Mouse (Mus musculus): ENCODE data around the gene Gapvd1. TPM values are rescaled to one million over a fixed set of nuclear protein-coding genes. Genes with fewer than 3 reads are reported as not detected.

Gapvd1 gene
- total RNA-seq, 2 experiments from 2014 or later: 96.5 to 102 TPM

DNA sequence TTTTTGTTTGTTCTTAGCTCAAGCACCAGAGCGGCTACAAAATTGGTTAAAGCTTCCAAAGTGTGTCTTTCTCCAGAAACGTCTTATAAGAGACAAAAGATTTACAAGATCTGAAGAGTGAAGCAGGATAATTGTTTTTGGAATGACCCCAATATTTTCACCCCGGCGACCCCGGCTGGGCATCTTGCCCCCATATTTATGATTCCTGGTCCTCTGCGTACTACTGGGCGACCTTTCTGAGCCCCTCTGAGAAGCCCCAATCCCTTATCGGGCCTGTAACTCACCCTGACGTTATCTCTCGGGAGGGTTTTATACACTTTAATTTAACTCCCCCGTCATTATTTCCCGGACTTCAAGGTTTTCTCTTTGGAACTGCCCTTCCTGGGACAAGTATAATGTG, 123.0 kb downstream of the Gapvd1 start:
- H3K27ac ChIP-seq: no peak overlapping the region
- no peak for DNase-seq (ENCODE audit: low spot score in 2 of 2)
- H3K4me3 ChIP-seq: no peak overlapping the region
- no peak for TF ChIP-seq CTCF (conservative IDR thresholded peaks at IDR 0.05)

DNA sequence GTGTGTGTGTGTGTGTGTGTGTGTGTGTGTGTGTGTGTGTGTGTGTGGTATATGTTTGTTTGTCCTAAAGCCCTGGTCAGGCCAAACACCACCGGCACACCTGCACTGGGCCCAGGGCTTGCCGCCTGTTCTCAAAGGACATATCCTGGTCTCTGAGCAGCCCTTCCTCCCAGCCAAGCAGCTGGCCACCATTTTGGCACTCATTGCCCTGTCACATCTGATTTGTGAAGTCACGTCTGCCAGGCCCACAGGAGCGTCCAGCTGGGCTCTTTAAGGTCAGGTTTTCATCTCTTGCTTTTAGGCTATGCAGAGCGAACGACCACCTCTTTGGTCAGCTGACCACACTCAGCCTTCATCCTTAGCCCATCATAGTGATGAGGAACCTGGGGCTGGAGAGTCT, 124.6 kb downstream of the Gapvd1 start:
- no peak for TF ChIP-seq CTCF (conservative IDR thresholded peaks at IDR 0.05)

DNA sequence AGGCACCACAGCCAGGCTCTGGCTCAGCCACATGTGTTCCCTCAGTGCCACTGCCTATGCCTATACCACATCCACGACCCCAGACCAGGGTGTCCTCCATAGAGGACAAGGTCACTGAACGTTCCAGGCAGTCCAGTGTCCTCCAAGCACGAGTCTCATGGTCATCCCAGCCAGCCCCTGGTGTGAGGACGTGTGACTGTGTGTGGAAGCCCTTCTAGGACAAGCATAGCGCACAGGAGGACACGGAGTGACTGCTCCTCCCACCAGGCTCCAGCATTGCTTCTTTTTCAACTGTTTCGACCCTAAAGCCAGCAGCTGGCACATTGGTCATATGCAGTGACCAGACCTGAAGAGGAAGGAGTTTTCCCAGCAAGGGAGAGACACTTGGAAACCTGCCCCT, 125.3 kb downstream of the Gapvd1 start:
- DNase-seq (ENCODE audit: low spot score in 2 of 2): no peak
- no peak overlapping the region for H3K27ac ChIP-seq
- TF ChIP-seq CTCF (conservative IDR thresholded peaks at IDR 0.05): no peak
- H3K4me3 ChIP-seq: no peak overlapping the region

More for the DNA sequence above, 124.6 kb downstream of the Gapvd1 start:
- Histone ChIP-seq H3K27ac (no peak overlapping the region), H3K4me3 (no peak overlapping the region)
- DNase-seq (ENCODE audit: low spot score in 2 of 2): no peak

DNA sequence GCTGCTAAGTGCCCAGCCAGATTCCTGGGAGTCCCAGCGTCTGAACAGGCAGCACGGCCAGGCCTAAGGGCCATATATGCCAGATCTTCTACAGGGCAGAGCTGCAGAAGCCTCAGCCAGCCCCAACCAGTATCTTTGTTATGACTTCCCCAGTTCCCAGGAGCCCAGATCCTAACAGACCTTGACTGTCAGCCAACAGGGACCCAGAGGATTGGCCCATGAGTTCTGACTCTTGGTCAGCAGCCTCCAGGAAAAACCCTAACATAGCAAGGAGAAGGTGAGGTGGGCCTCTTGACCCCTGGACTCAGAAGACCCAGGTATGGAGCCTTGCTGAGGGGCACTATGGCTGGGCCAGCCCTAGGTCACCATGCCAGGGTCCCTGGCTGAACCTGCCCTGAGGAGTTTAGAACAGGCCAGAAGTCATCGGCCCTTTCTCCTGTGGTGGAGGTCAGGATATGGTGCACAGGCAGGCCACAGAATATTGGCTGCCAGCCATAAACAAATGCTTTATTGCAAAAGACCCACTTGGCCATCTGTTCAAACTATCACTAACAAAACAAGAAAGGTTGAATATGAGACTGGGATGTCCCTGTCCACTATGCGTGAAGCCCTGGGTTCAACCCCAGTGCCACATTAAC, 126.0 kb downstream of the Gapvd1 start:
- no peak overlapping the region for H3K4me3 ChIP-seq
- TF ChIP-seq CTCF (conservative IDR thresholded peaks at IDR 0.05): no peak
- no peak for DNase-seq (ENCODE audit: low spot score in 2 of 2)
- no peak overlapping the region for H3K27ac ChIP-seq

DNA sequence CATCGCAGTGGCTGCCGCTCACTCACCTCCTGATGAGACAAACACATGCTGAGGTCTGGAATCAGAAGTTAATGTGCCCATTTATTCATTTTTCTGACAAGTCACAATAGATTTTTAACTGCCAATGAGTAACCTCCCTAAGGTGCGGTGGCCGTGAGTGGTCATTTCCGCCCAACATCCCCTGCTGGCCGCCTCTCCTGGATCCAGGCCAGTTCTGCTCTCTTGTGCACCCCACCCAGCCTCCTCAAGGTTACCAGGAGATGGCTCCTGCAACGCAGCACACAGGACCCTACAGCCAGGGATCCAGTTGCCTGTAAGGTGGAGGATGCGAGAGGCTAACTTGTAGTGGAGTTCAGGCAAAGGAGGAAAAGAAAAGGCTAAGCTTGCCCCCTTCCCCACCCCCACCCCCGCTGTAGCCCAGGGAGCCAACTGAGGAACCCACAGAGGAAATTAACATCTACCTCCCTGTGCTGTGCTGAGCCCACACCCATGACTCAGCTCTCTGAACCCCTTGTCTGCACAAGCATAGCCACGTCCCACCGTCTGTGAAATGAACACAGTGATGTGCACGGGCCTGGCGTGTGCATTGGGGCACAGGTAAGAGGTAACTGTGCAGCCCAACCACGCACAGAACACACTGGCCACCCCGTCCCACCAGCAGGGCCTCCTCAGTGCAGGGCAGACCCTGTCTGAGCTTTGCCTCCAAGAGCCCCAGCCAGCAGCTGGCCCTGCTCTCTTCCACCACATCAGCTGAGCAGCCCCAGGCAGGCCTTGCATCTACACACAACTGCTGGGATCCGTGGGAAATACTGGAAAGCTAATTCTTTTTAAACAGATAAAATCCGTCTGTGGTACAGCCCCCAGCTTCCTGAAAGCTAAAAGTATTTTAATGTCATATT, 127.5 kb downstream of the Gapvd1 start:
- no peak for DNase-seq (ENCODE audit: low spot score in 2 of 2)
- TF ChIP-seq CTCF (conservative IDR thresholded peaks at IDR 0.05): no peak
- H3K27ac ChIP-seq: no peak overlapping the region
- H3K4me3 ChIP-seq: no peak overlapping the region

Other genes starting within 250 kb of the Gapvd1 start
- 100 to 1,000 TPM; 277 to 315 TPM for gene Hspa5, start 16.7 kb upstream of the Gapvd1 start, total RNA-seq (2021)
- gene Rabepk, start 44.7 kb upstream of the Gapvd1 start, total RNA-seq (2021): 10 to 100 TPM; 27.8 to 33.7 TPM
- 10 to 100 TPM; 78.2 to 84.0 TPM for gene Fbxw2, start 71.1 kb upstream of the Gapvd1 start, total RNA-seq (2021)
- not detected for gene Gm34653, start 77.8 kb upstream of the Gapvd1 start, total RNA-seq (2021)
- gene Cutal, start 119.2 kb upstream of the Gapvd1 start, total RNA-seq (2021): under 1 TPM; 0.15 to 0.41 TPM
- 10 to 100 TPM; 36.1 to 43.1 TPM for gene Psmd5, start 119.7 kb upstream of the Gapvd1 start, total RNA-seq (2021)
- 1 to 10 TPM; 1.1 to 1.2 TPM for gene Phf19, start 158.8 kb upstream of the Gapvd1 start, total RNA-seq (2021)
- gene Traf1, start 206.5 kb upstream of the Gapvd1 start, total RNA-seq (2021): 1 to 10 TPM; 3.5 to 3.8 TPM